Mouse (Mus musculus): ENCODE measurements around the gene Zbtb11. TPM values are rescaled to one million over a fixed set of nuclear protein-coding genes. Genes with fewer than 3 reads are reported as not detected.
A peak's percentile ranks its signal among the peaks of the same experiment; 100 is the strongest.
"Not testable (repeated sequence)": the region's sequence is repeated elsewhere in the genome, so short reads cannot be mapped to it uniquely, and the experiment has no call there.

Zbtb11 gene
- 19.5 and 19.9 TPM in 2 replicates for polyA plus RNA-seq (2015; fragmentation: Nextera tagmentation; extraction: Ambion mirVana)

GRCm38 (mm10) chr16:55973431-55974255 lies at the start of gene Zbtb11:
TSS of gene Zbtb11 (plus strand) at chr16:55973883.
- Histone ChIP-seq H3K27ac (peak within 1 kb of the TSS; percentile 84), H3K36me3 (peaks cover 48% of the 10 kb centered on the region), H3K9me3 (replicated peaks) (no peaks in the 10 kb centered on the region), H3K4me1 (peaks cover 42% of the 10 kb centered on the region), H3K4me2 (peak within 1 kb of the TSS; percentile 80), H3K9ac (peak within 1 kb of the TSS; percentile 99), H3K4me3 (replicated peaks) (peak within 1 kb of the TSS; percentile 100), H3K27me3 (no peaks in the 10 kb centered on the region)
- WGBS: under 1% methylated on average over 77 of the region's 86 CpGs
- peak; percentile 98 for ATAC-seq (replicated peaks; ENCODE audit: low FRiP score)

GRCm38 (mm10) chr16:55924010-55924409 lies 49.7 kb upstream of the Zbtb11 start:
- no peaks in the 10 kb centered on the region for H3K4me1 ChIP-seq
- WGBS: 92% methylated on average over 4 of the region's 4 CpGs
- no peak overlapping the region for H3K9ac ChIP-seq
- H3K27ac ChIP-seq: no peak overlapping the region
- peaks cover 67% of the 10 kb centered on the region for H3K36me3 ChIP-seq
- ATAC-seq (replicated peaks; ENCODE audit: low FRiP score): no peak
- no peak overlapping the region for H3K4me2 ChIP-seq
- H3K9me3 ChIP-seq (replicated peaks): no peaks in the 10 kb centered on the region
- no peaks in the 10 kb centered on the region for H3K27me3 ChIP-seq
- H3K4me3 ChIP-seq (replicated peaks): no peak overlapping the region

- no peaks in the 10 kb centered on the region for H3K27me3 ChIP-seq
- peak overlapping the region; percentile 75 for H3K9ac ChIP-seq
- H3K36me3 ChIP-seq: peaks cover 10% of the 10 kb centered on the region; the same call in 1 of the 2 replicates
- peak overlapping the region; percentile 90 for H3K4me2 ChIP-seq
- WGBS: 1% methylated on average over 32 of the region's 32 CpGs
- peaks cover 14% of the 10 kb centered on the region; the same call in 1 of the 2 replicates for H3K4me1 ChIP-seq
- H3K9me3 ChIP-seq (replicated peaks): no peaks in the 10 kb centered on the region
- H3K4me3 ChIP-seq (replicated peaks): peak overlapping the region; percentile 80
- H3K27ac ChIP-seq: peak overlapping the region; percentile 79
- peak; percentile 57 for ATAC-seq (replicated peaks; ENCODE audit: low FRiP score)
Observed at GRCm38 (mm10) chr16:55933681-55934343, 39.9 kb upstream of the Zbtb11 start.

GRCm38 (mm10) chr16:55934453-55935037 lies 39.1 kb upstream of the Zbtb11 start, which contains the start of gene Cep97:
TSS of gene Cep97 (minus strand) at chr16:55934855.
- H3K4me3 ChIP-seq (replicated peaks): peak within 1 kb of the TSS; percentile 80
- no peaks in the 10 kb centered on the region for H3K27me3 ChIP-seq
- under 1% methylated on average over 24 of the region's 24 CpGs for WGBS
- peak; percentile 99 for ATAC-seq (replicated peaks; ENCODE audit: low FRiP score)
- H3K36me3 ChIP-seq: peaks cover 4% of the 10 kb centered on the region; the same call in 1 of the 2 replicates
- peak within 1 kb of the TSS; percentile 75 for H3K9ac ChIP-seq
- no peaks in the 10 kb centered on the region for H3K9me3 ChIP-seq (replicated peaks)
- peaks cover 14% of the 10 kb centered on the region; the same call in 1 of the 2 replicates for H3K4me1 ChIP-seq
- H3K27ac ChIP-seq: peak within 1 kb of the TSS; percentile 79
- H3K4me2 ChIP-seq: peak within 1 kb of the TSS; percentile 90

GRCm38 (mm10) chr16:55938761-55939160 lies 34.9 kb upstream of the Zbtb11 start:
- 82% methylated on average over 4 of the region's 4 CpGs for WGBS
- Histone ChIP-seq H3K4me1 (0 out of 2 replicates have a peak, but pooled peaks cover 3% of the 10 kb centered on the region), H3K36me3 (no peaks in the 10 kb centered on the region), H3K4me2 (no peak overlapping the region), H3K4me3 (replicated peaks) (no peak overlapping the region), H3K27ac (no peak overlapping the region), H3K27me3 (no peaks in the 10 kb centered on the region), H3K9ac (no peak overlapping the region), H3K9me3 (replicated peaks) (no peaks in the 10 kb centered on the region)
- ATAC-seq (replicated peaks; ENCODE audit: low FRiP score): no peak

DNA sequence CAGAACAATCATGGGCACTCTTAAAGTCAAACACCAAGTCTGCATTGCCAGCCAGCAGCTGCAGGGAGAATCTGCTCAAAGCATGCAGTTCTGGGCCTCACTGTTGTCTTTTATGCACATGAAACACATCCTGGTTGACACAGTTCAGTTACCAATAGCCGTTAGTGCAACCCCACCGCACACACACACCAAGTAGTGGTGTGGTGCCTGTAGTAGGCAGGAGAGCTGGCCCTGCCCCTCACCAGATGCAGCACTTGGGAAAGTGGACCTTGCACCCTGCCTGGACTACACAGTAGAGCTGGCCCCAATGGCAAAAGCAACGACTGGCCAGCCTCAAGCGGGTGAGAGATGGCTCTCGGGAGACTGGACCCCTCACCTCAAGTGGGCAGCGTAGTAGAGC lies 34.0 kb upstream of the Zbtb11 start:
- 74% methylated on average over 6 of the region's 6 CpGs for WGBS
- H3K36me3 ChIP-seq: no peaks in the 10 kb centered on the region
- H3K27ac ChIP-seq: no peak overlapping the region
- H3K4me2 ChIP-seq: no peak overlapping the region
- H3K9ac ChIP-seq: no peak overlapping the region
- H3K4me3 ChIP-seq (replicated peaks): no peak overlapping the region
- no peaks in the 10 kb centered on the region for H3K27me3 ChIP-seq
- H3K9me3 ChIP-seq (replicated peaks): no peaks in the 10 kb centered on the region
- 0 out of 2 replicates have a peak, but pooled peaks cover 3% of the 10 kb centered on the region for H3K4me1 ChIP-seq
- ATAC-seq (replicated peaks; ENCODE audit: low FRiP score): peak; percentile 54

GRCm38 (mm10) chr16:55940781-55941180 lies 32.9 kb upstream of the Zbtb11 start:
- no peaks in the 10 kb centered on the region for H3K9me3 ChIP-seq (replicated peaks)
- H3K27ac ChIP-seq: no peak overlapping the region
- no peak overlapping the region for H3K4me2 ChIP-seq
- H3K9ac ChIP-seq: no peak overlapping the region
- H3K4me1 ChIP-seq: 0 out of 2 replicates have a peak, but pooled peaks cover 3% of the 10 kb centered on the region
- H3K27me3 ChIP-seq: no peaks in the 10 kb centered on the region
- no peak for ATAC-seq (replicated peaks; ENCODE audit: low FRiP score)
- H3K36me3 ChIP-seq: no peaks in the 10 kb centered on the region
- WGBS: 92% methylated on average over 4 of the region's 4 CpGs
- H3K4me3 ChIP-seq (replicated peaks): no peak overlapping the region

GRCm38 (mm10) chr16:55947266-55947665 lies 26.4 kb upstream of the Zbtb11 start:
- Histone ChIP-seq H3K9me3 (replicated peaks) (no peaks in the 10 kb centered on the region), H3K4me1 (no peaks in the 10 kb centered on the region), H3K4me3 (replicated peaks) (no peak overlapping the region), H3K4me2 (no peak overlapping the region), H3K36me3 (no peaks in the 10 kb centered on the region), H3K9ac (no peak overlapping the region), H3K27me3 (no peaks in the 10 kb centered on the region), H3K27ac (no peak overlapping the region)
- WGBS: 71% methylated on average over 3 of the region's 3 CpGs
- ATAC-seq (replicated peaks; ENCODE audit: low FRiP score): no peak

DNA sequence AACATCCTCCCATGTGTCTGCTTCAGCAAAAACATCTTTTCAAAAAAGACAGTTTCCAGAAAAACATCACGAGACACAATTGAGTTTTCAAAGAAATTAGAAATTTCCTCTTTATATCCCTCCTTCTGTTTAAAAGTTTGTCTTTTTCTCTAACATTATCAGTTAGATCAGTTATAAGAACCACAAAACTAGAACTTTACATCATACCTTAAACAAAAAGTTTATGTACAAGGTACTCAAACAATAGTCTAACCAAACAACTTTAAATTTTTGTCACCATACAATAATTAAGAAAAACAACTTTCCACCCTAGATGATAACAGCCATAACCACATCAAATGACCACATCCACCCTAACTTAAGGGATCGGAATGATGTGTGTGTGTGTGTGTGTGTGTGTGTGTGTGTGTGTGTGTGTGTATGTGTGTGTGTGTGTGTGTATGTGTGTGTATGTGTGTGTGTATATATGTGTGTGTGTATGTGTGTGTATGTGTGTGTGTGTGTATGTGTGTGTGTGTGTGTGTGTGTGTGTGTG lies 25.7 kb upstream of the Zbtb11 start:
- not testable (repeated sequence) for H3K27ac ChIP-seq; H3K4me3 ChIP-seq (replicated peaks); H3K4me1 ChIP-seq; H3K36me3 ChIP-seq; H3K9ac ChIP-seq; H3K4me2 ChIP-seq; ATAC-seq (replicated peaks; ENCODE audit: low FRiP score); H3K27me3 ChIP-seq; H3K9me3 ChIP-seq (replicated peaks)
- 86% methylated on average over 2 of the region's 2 CpGs for WGBS

DNA sequence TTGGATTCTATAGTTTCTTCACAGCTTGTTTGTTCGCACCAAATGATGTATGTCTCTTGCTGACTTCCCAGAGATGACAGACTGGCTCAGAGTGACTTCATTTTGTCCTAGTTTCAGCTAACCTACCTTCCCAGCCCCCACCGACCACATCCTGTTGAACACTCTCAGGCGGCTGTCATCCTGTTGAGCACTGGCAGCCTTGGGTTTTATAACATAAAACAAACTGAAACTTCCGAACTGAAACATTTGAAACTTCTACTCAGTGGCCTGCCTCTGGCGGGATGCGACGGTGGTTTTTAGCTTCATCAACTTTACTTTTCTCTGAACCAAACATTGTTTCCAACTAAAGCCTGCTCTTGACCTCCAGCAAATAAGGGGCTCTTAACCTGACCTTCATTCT lies 24.7 kb upstream of the Zbtb11 start:
- no peaks in the 10 kb centered on the region for H3K9me3 ChIP-seq (replicated peaks)
- no peaks in the 10 kb centered on the region for H3K27me3 ChIP-seq
- H3K4me2 ChIP-seq: no peak overlapping the region
- no peaks in the 10 kb centered on the region for H3K36me3 ChIP-seq
- WGBS: 41% methylated on average over 7 of the region's 7 CpGs
- H3K4me3 ChIP-seq (replicated peaks): no peak overlapping the region
- H3K4me1 ChIP-seq: no peaks in the 10 kb centered on the region
- no peak overlapping the region for H3K9ac ChIP-seq
- H3K27ac ChIP-seq: peak overlapping the region; percentile 45; the same call in 1 of the 2 replicates
- ATAC-seq (replicated peaks; ENCODE audit: low FRiP score): no peak

DNA sequence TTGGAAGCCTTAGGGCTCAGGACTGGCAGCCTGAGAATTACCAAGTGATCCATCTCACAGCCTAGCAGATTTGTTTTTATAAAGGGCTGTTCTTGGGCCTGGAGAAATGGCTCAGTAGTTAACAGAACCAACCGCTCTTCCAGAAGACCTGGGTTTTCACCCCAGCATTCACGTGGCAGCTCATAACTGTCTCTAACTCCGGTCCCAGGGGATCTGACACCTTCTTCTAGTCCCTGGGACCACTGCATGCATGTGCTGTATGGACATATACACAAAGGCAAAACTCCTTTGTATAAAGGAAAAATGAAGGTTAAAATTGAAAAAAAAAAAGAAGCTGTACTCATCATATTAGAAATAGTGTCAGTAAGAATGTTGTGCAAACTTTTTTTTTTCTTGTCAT lies 23.2 kb upstream of the Zbtb11 start:
- H3K4me1 ChIP-seq: no peaks in the 10 kb centered on the region
- WGBS: 75% methylated on average over 3 of the region's 3 CpGs
- no peak overlapping the region for H3K9ac ChIP-seq
- ATAC-seq (replicated peaks; ENCODE audit: low FRiP score): no peak
- no peaks in the 10 kb centered on the region for H3K36me3 ChIP-seq
- H3K4me3 ChIP-seq (replicated peaks): no peak overlapping the region
- H3K9me3 ChIP-seq (replicated peaks): no peaks in the 10 kb centered on the region
- H3K27ac ChIP-seq: no peak overlapping the region
- no peak overlapping the region for H3K4me2 ChIP-seq
- no peaks in the 10 kb centered on the region for H3K27me3 ChIP-seq

Measured in kidney, embryonic 15.5 days (tissue).